Mouse (Mus musculus) G1E (cell line): ENCODE measurements around the gene Rpn1.

Source experiments
- CTCF ChIP-seq: IDR thresholded peaks from 2 replicates; pipeline ENCODE4 v1.5.1; 2012; ENCODE audit warnings: low read depth, low read length, inconsistent platforms, mixed read lengths
- GATA1 ChIP-seq: IDR thresholded peaks from 2 replicates; pipeline ENCODE4 v1.6.1; 2012; ENCODE audit warnings: borderline replicate concordance, low read length, inconsistent platforms, mixed read lengths
- POLR2AphosphoS5 ChIP-seq: IDR thresholded peaks from 2 replicates; pipeline ENCODE4 v1.6.1; 2012; ENCODE audit warnings: low read depth, low read length, inconsistent platforms; ENCODE audit not compliant: insufficient replicate concordance
- TAL1 ChIP-seq: conservative IDR thresholded peaks from 2 replicates; pipeline ENCODE4 v1.6.1; 2012; ENCODE audit warnings: low read depth, low read length, inconsistent platforms, mixed read lengths

DNA sequence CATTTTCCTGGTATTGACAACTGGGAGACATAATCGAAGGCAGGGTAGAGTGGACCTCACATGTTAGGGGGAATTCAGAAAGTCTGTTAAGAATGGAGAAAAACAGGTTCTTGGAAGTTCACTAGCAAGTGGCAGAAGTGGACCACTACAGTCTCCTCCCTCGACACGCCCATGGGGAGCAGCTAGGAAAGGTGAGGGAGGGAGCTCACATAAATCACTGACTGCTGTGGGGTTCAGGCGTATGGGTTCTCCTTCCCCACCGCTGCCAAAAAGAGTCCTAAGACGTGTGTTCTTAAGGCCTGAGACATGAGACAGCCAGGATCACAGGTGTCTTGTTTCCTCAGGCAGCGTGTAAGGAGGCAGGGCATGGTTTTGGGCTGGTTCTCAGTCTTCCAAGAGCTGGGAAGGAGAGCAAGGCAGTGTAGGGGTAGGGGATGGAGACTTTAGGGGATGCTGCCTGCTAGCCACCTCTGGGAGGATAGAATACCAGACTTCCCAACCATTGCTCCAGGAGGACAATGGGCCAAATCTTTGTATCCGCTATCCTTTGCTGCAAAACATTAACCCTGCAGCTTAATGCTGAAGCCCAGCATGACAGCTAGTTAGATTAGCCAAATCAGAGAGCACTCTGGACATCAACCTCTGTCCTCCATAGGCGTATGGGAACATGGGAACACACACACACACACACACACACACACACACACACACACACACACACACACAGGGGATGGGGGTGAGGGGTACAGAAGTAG lies 30.0 kb upstream of the Rpn1 start:
- TF ChIP-seq CTCF = no peak
- TF ChIP-seq GATA1 = no peak
- no peak for TF ChIP-seq POLR2AphosphoS5
- TF ChIP-seq TAL1 = no peak
